Mouse (Mus musculus) stomach, postnatal 0 days (tissue): ENCODE results near the gene Trim2. TPM values are rescaled to one million over a fixed set of nuclear protein-coding genes. Genes with fewer than 3 reads are reported as not detected.

Experiments
- ATAC-seq: fragments of 200-750 bp; cut with Nextera tagmentation; 2 replicates; pipeline ENCODE4 v1.8.0; 2017; ENCODE audit not compliant: low FRiP score, low TSS enrichment
- DNase-seq: peaks from one replicate; pipeline ENCODE4 v3.0.0-alpha.2; 2016; ENCODE audit warnings: low spot score
- H3K27ac ChIP-seq: fragments of 300-500 bp; sonication (generic); replicated peaks from 2 replicates; pipeline ENCODE4 v1.5.1; 2014; ENCODE audit warnings: mild to moderate bottlenecking, control low read depth
- H3K27me3 ChIP-seq: fragments of 300-500 bp; sonication (generic); 2 replicates; pipeline ENCODE4 v1.6.1; 2014; ENCODE audit warnings: low read length; ENCODE audit not compliant: control insufficient read depth, insufficient read depth
- H3K36me3 ChIP-seq: fragments of 300-500 bp; sonication (generic); 2 replicates; pipeline ENCODE4 v1.6.1; 2014; ENCODE audit warnings: low read length, mixed read lengths; ENCODE audit not compliant: control insufficient read depth, insufficient read depth
- H3K4me1 ChIP-seq: fragments of 300-500 bp; sonication (generic); replicated peaks from 2 replicates; pipeline ENCODE4 v1.6.1; 2014; ENCODE audit warnings: antibody characterized with exemption; ENCODE audit not compliant: control insufficient read depth, insufficient read depth
- H3K4me2 ChIP-seq: fragments of 300-500 bp; sonication (generic); replicated peaks from 2 replicates; pipeline ENCODE4 v1.6.1; 2014; ENCODE audit warnings: low read depth, mild to moderate bottlenecking, control low read depth, moderate library complexity
- H3K4me3 ChIP-seq: fragments of 300-500 bp; sonication (generic); 2 replicates; pipeline ENCODE4 v1.5.1; 2014; ENCODE audit warnings: low read depth, low read length, control low read depth
- H3K9ac ChIP-seq: fragments of 300-500 bp; sonication (generic); 2 replicates; pipeline ENCODE4 v1.6.1; 2014; ENCODE audit warnings: mild to moderate bottlenecking, low read length, control low read depth, mixed read lengths
- H3K9me3 ChIP-seq: fragments of 300-500 bp; sonication (generic); 2 replicates; pipeline ENCODE4 v1.6.1; 2016; ENCODE audit warnings: low read length; ENCODE audit not compliant: control insufficient read depth
- CTCF ChIP-seq: IDR thresholded peaks from 2 replicates; pipeline ENCODE4 v1.5.1; 2016; ENCODE audit warnings: antibody characterized with exemption, low read depth, mild to moderate bottlenecking, moderate library complexity
- EP300 ChIP-seq: optimal IDR thresholded peaks from 2 replicates; pipeline ENCODE3; 2016; ENCODE audit warnings: antibody characterized with exemption
- WGBS: fragments of 180-500 bp; shearing (Covaris S2); extraction: QIAGEN DNeasy Blood & Tissue Kit; methylation state at CpG from one replicate; pipeline ENCODE4 v1.1.7; 2014; 5-methylcytosine and 5-hydroxymethylcytosine counted together
- polyA plus RNA-seq: library from polyadenylated mRNA; unstranded; fragments of >200 nt; fragmentation: Nextera tagmentation; extraction: Ambion mirVana; gene quantifications from 2 replicates; pipeline ENCODE4 v1.2.1, GENCODE M21; 2015

Trim2 gene
- polyA plus RNA-seq, 1 experiment from 2014 or later = 30.7 TPM

DNA sequence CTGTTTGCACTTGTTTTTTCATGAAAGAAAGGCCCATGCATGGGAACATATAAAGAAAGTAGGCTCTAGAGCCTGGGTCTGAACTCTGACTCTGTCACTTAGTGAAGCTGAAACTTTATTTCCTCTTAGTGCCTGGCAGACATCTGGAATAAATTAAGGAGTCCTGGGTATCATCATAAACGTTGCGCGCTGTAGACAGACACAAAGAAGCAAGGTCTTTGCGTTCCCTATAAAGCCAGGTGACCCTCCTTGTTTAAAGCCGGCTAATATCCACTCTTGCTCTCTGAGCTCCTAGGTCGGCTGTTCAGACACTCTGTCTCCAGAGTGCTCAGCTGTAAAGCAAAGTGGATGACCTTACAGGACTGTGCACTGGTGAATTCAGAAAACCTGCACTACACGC lies 165.7 kb downstream of the Trim2 start:
- H3K27me3 ChIP-seq = no peaks in the 10 kb centered on the region
- no peaks in the 10 kb centered on the region for H3K9me3 ChIP-seq
- TF ChIP-seq EP300 = no peak
- no peak for TF ChIP-seq CTCF
- ATAC-seq (no peak), DNase-seq (no peak)
- H3K36me3 ChIP-seq = no peaks in the 10 kb centered on the region
- no peak overlapping the region for H3K9ac ChIP-seq
- no peak overlapping the region for H3K4me2 ChIP-seq
- no peak overlapping the region for H3K27ac ChIP-seq
- H3K4me1 ChIP-seq = no peaks in the 10 kb centered on the region
- 65% methylated on average over 7 of the region's 7 CpGs for WGBS
- no peak overlapping the region for H3K4me3 ChIP-seq

GRCm38 (mm10) chr3:84136509-84136908 lies 170.2 kb downstream of the Trim2 start:
- Histone ChIP-seq H3K27ac (no peak overlapping the region), H3K27me3 (no peaks in the 10 kb centered on the region), H3K4me2 (no peak overlapping the region), H3K36me3 (no peaks in the 10 kb centered on the region), H3K4me1 (no peaks in the 10 kb centered on the region), H3K9me3 (no peaks in the 10 kb centered on the region), H3K4me3 (no peak overlapping the region), H3K9ac (no peak overlapping the region)
- 71% methylated on average over 7 of the region's 7 CpGs for WGBS
- ATAC-seq = no peak
- no peak for DNase-seq
- no peak for TF ChIP-seq EP300
- no peak for TF ChIP-seq CTCF

- ATAC-seq (no peak), DNase-seq (no peak)
- H3K4me1 ChIP-seq = no peaks in the 10 kb centered on the region
- H3K27ac ChIP-seq = no peak overlapping the region
- no peaks in the 10 kb centered on the region for H3K27me3 ChIP-seq
- no peaks in the 10 kb centered on the region for H3K36me3 ChIP-seq
- H3K4me3 ChIP-seq = no peak overlapping the region
- TF ChIP-seq EP300 (no peak), CTCF (no peak)
- no peak overlapping the region for H3K4me2 ChIP-seq
- H3K9ac ChIP-seq = no peak overlapping the region
- WGBS = 64% methylated on average over 6 of the region's 6 CpGs
- no peaks in the 10 kb centered on the region for H3K9me3 ChIP-seq
These were observed 170.7 kb downstream of the Trim2 start for GRCm38 (mm10) chr3:84135933-84136332.

DNA sequence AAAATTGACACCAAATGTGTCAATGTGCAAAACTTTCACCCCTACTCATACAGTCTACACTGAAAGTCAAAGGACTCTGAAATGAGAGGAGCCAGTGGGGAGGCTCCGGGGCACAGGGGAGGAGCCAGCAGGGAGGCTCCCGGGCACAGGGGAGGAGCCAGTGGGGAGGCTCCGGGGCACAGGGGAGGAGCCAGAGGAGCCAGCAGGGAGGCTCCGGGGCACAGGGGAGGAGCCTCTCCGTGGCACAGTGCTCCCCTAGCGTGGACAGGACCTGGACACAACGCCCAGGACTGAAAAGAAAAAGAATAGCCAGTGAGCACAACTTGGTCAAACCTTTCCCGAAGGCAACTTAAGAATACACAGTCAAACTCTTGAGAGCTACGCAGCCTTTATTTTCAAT lies 171.3 kb downstream of the Trim2 start:
- ATAC-seq = peak; percentile 91
- Histone ChIP-seq H3K27me3 (no peaks in the 10 kb centered on the region), H3K36me3 (no peaks in the 10 kb centered on the region), H3K4me3 (no peak overlapping the region), H3K4me1 (no peaks in the 10 kb centered on the region), H3K27ac (no peak overlapping the region), H3K4me2 (no peak overlapping the region), H3K9ac (no peak overlapping the region), H3K9me3 (no peaks in the 10 kb centered on the region)
- 34% methylated on average over 9 of the region's 9 CpGs for whole genome bisulfite sequencing
- peak; percentile 65 for DNase-seq
- TF ChIP-seq CTCF (no peak), EP300 (no peak)

DNA sequence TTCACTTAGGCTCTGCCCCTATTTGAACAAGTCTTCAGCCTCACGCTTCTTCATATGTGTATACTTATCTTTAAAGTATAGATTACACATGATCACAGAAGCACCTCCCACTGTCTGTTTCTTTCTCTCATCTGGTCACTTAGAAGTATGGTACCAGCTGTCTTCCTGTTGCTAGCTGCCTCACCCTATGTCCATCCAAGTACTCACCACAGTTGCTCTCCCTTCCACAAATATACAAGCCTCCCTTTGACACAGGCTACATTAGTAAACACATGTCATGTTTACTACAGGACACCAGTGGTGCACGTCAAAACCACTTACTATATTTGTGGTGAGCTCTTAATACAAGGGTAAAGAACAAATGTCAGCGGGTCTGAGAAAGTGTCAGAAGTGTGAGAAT lies 175.3 kb downstream of the Trim2 start:
- Histone ChIP-seq H3K4me2 (no peak overlapping the region), H3K36me3 (no peaks in the 10 kb centered on the region), H3K4me1 (no peaks in the 10 kb centered on the region), H3K4me3 (no peak overlapping the region), H3K9ac (no peak overlapping the region), H3K27ac (no peak overlapping the region), H3K27me3 (no peaks in the 10 kb centered on the region), H3K9me3 (no peaks in the 10 kb centered on the region)
- TF ChIP-seq CTCF (no peak), EP300 (no peak)
- DNase-seq (no peak), ATAC-seq (no peak)
- 70% methylated on average over 3 of the region's 3 CpGs for WGBS

DNA sequence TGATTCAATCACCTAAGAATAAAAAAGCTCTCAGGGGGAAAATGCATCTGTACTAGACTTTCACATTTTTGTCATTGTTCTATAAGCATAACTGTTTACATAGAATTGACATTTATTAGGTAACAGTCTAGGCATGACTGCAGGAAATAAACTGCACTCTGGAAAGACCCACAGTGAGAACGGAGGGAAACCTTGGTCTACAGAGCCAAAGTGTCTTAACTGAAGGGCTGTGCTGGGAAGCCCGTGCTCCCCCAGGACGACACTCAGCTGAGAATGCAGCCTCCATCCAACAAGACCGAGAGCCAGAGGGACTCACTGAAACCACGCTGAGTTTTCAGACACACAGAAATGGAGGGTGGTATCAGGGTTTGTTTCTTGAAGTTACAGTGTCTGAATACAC lies 175.9 kb downstream of the Trim2 start:
- Histone ChIP-seq H3K27me3 (no peaks in the 10 kb centered on the region), H3K4me3 (no peak overlapping the region), H3K9ac (no peak overlapping the region), H3K27ac (no peak overlapping the region), H3K4me2 (no peak overlapping the region), H3K36me3 (no peaks in the 10 kb centered on the region), H3K9me3 (no peaks in the 10 kb centered on the region), H3K4me1 (no peaks in the 10 kb centered on the region)
- WGBS = 39% methylated on average over 5 of the region's 5 CpGs
- ATAC-seq (no peak), DNase-seq (no peak)
- no peak for TF ChIP-seq CTCF
- TF ChIP-seq EP300 = no peak
